Mouse (Mus musculus) spleen, postnatal 10 days (tissue): Measurements from ENCODE around the gene Nxpe2.

Experiments
- DNase-seq, 2 experiments: peaks; one replicate each; pipeline ENCODE4 v3.0.0; 2021 to 2022; ENCODE audit warnings: low spot score in 2 of 2

The Nxpe2 gene

DNA sequence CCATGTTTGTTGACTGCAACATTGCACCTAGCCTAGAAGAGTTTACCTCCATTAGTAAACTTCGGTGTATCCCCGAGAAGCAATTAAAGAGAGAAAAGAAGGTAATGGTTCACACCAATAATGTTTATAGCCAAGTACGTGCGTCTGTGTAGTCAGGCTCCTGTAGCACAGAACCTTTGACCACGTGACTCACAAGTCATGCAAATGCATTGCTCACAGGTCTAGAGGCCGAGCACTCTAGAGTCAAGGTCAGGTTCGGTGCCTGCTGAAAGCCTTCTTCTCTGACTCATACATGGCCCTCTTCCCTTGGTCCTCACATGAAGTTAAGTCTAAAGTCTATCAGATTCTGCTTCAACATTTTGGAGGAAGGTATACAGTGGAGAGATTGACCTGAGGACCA lies 54.3 kb downstream of the Nxpe2 start:
- no peak for DNase-seq

DNA sequence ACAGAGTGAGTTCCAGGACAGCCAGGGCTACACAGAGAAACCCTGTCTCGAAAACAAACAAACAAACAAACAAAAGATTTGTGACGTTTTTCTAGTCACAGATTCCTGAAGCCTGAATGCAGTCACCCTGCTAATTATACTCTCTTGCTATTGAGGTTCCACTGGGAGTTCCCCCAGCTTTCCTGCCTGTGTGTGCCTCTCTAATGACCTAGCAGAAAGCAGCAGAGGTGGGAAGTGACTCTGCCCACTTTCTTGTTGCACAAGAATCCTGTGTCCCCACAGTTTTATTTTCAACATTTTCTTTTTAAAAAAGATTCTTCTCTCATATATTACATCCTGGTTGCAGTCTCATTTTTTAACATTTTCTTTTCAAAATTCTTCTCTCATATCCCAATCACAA lies 58.5 kb downstream of the Nxpe2 start:
- no peak for DNase-seq

DNA sequence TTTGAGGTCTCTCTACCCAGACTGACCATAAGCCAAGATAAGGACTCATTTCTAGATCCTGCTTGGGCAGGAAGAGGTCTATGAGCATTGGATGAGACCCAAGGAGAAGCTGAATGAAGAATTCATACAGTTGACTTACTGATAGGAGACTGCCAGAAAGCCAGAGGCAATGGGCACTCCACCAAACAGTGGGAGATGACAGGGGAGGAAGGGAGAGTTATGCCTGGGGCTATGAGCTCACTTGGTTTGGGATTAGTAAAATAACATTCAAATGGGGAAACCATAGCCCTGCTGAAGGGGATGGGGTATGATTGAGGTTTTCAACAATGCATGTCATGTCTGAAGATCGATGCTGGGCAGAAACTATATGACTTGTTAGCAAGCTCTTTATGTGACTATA lies 63.0 kb downstream of the Nxpe2 start:
- no peak for DNase-seq

DNA sequence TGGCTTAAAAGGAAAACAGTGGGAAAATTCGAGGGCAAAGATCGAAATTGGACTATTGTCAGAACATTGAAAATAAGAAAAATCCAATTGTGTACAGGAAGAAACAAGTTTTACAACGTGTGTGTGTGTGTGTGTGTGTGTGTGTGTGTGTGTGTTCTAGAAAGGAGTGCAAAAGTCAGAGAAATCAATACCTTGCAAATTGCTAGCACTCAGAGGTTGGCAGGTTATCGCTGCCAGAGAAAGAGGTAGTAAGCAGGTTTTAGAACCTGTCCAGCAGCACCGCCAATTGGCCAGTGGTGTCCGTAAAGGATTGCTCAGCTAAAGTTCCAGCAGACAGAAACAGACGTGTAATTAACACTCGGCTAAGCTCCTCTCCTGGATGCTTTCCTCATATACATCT lies 69.0 kb downstream of the Nxpe2 start:
- no peak for DNase-seq

DNA sequence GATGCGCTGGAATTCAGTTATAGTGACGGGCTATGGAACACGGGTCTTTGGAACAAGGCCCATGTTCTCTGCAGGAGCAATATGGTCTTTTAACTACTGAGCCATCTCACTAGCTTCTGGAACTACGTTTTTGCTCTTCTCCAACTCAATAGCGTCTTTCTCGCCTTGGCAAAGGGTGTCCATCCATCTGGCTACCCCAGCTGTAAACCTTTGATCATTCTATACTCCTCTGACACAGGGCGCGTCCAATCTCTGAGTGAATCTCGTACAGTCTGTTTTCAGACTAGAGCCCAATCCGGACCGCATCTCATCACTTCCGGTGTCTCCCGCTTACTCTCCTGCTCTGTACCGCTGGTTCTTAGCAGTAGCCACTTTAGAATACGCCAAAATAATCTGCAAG lies 76.4 kb downstream of the Nxpe2 start:
- no peak for DNase-seq
